Mouse (Mus musculus) liver, embryonic 15.5 days (tissue): Measurements from ENCODE around the gene Tmem121. TPM values are rescaled to one million over a fixed set of nuclear protein-coding genes. Genes with fewer than 3 reads are reported as not detected.

ENCODE experiments used
- ATAC-seq: fragments of 200-750 bp; cut with Nextera tagmentation; 2 replicates; pipeline ENCODE4 v1.8.0; 2017; ENCODE audit warnings: moderate number of reproducible peaks, mild to moderate bottlenecking, moderate library complexity; ENCODE audit not compliant: insufficient read depth
- H3K27ac ChIP-seq: fragments of 300-500 bp; sonication (generic); replicated peaks from 2 replicates; pipeline ENCODE4 v1.5.1; 2015; ENCODE audit warnings: mild to moderate bottlenecking, inconsistent platforms
- H3K27me3 ChIP-seq: fragments of 300-500 bp; sonication (generic); 2 replicates; pipeline ENCODE4 v1.6.1; 2015; ENCODE audit warnings: mild to moderate bottlenecking, inconsistent platforms
- H3K36me3 ChIP-seq: fragments of 300-500 bp; sonication (generic); replicated peaks from 2 replicates; pipeline ENCODE4 v1.6.1; 2015; ENCODE audit warnings: moderate library complexity, mild to moderate bottlenecking, inconsistent platforms
- H3K4me1 ChIP-seq: fragments of 300-500 bp; sonication (generic); replicated peaks from 2 replicates; pipeline ENCODE4 v1.6.1; 2015; ENCODE audit warnings: inconsistent platforms
- H3K4me2 ChIP-seq: fragments of 300-500 bp; sonication (generic); 2 replicates; pipeline ENCODE4 v1.6.1; 2015; ENCODE audit warnings: moderate library complexity, mild to moderate bottlenecking, inconsistent platforms
- H3K4me3 ChIP-seq: fragments of 300-500 bp; sonication (generic); replicated peaks from 2 replicates; pipeline ENCODE4 v1.5.1; 2015; ENCODE audit warnings: mild to moderate bottlenecking, inconsistent platforms
- H3K9ac ChIP-seq: fragments of 300-500 bp; sonication (generic); 2 replicates; pipeline ENCODE4 v1.6.1; 2015; ENCODE audit warnings: moderate library complexity, mild to moderate bottlenecking, inconsistent platforms
- H3K9me3 ChIP-seq: fragments of 300-500 bp; sonication (generic); replicated peaks from 2 replicates; pipeline ENCODE4 v1.6.1; 2016; ENCODE audit warnings: inconsistent platforms
- WGBS: fragments of 180-500 bp; shearing (Covaris S2); methylation state at CpG from one replicate; pipeline ENCODE4 v1.1.7; 2015; ENCODE audit warnings: mixed read lengths; ENCODE audit not compliant: insufficient replicate concordance; 5-methylcytosine and 5-hydroxymethylcytosine counted together
- polyA plus RNA-seq: library from polyadenylated mRNA; unstranded; fragments of >200 nt; fragmentation: Nextera tagmentation; extraction: Ambion mirVana; gene quantifications from 2 replicates; pipeline ENCODE4 v1.2.1, GENCODE M21; 2015

Tmem121 gene
- polyA plus RNA-seq, 1 experiment from 2014 or later = 0.33 TPM

DNA sequence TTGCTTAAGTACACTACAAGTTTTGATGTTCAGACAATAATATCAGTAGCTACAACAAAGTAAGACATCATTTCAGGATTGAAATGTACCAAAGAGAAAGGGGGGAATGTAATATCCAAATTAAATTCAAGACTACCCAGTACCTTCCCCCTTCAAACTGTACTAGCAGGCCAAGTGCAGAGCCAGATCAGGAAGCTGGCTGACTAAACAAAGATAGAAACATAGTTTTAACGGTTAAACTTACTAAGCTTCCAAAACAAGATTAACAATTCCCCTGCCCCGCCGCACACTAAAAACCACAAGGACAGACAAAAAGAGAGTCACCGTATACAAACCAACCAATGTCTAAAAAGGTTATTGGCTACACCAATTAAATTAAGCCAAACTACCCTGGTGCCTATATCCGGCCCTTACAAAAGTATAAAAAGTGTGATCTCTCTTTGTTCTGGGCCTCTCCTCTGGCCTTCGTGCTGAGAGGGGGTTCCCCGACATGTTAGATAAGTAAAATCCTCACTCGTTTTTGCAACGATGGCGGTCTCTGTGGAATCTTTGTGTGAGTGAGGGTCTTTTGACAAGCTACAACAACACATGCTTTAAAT, 26.7 kb downstream of the Tmem121 start:
- Histone ChIP-seq H3K4me1 (no peaks in the 10 kb centered on the region), H3K4me2 (no peak overlapping the region), H3K9ac (no peak overlapping the region), H3K36me3 (no peaks in the 10 kb centered on the region), H3K9me3 (no peaks in the 10 kb centered on the region), H3K27me3 (no peaks in the 10 kb centered on the region; the same call in 1 of the 2 replicates), H3K4me3 (no peak overlapping the region), H3K27ac (no peak overlapping the region)
- WGBS = 49% methylated on average over 10 of the region's 10 CpGs
- no peak for ATAC-seq

DNA sequence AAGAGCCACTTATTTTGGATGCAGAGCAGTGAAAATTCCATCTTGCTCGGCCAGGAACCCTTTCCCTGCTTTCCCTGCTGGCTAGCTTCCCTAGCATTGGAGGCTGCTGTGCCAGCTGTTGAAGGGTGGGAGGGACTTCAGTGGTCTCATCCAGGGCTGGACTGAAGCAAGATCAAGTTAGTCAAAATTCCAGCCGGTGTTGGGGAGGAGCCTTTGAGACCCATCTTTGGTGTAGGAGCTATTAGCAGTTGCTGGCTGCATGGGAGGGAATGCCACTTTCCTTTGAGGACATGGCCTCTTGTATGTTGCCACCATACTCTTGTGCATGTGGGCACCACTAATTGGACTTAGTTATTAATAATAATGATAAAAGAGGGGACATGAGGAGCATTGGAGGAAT, 27.5 kb downstream of the Tmem121 start:
- no peak overlapping the region for H3K4me2 ChIP-seq
- no peak overlapping the region for H3K27ac ChIP-seq
- H3K27me3 ChIP-seq = no peaks in the 10 kb centered on the region; the same call in 1 of the 2 replicates
- no peaks in the 10 kb centered on the region for H3K36me3 ChIP-seq
- ATAC-seq = no peak
- no peak overlapping the region for H3K4me3 ChIP-seq
- 61% methylated on average over 2 of the region's 2 CpGs for WGBS
- H3K9me3 ChIP-seq = no peaks in the 10 kb centered on the region
- no peak overlapping the region for H3K9ac ChIP-seq
- H3K4me1 ChIP-seq = peaks cover 3% of the 10 kb centered on the region; the same call in 1 of the 2 replicates

- H3K4me1 ChIP-seq = peaks cover 3% of the 10 kb centered on the region; the same call in 1 of the 2 replicates
- no peaks in the 10 kb centered on the region for H3K36me3 ChIP-seq
- no peak overlapping the region for H3K27ac ChIP-seq
- ATAC-seq = no peak
- H3K9ac ChIP-seq = no peak overlapping the region
- 70% methylated on average over 25 of the region's 25 CpGs for WGBS
- H3K4me3 ChIP-seq = no peak overlapping the region
- no peak overlapping the region for H3K4me2 ChIP-seq
- H3K9me3 ChIP-seq = no peaks in the 10 kb centered on the region
- H3K27me3 ChIP-seq = no peaks in the 10 kb centered on the region; the same call in 1 of the 2 replicates
Observed at GRCm38 (mm10) chr12:113214072-113214808, 28.5 kb downstream of the Tmem121 start.

GRCm38 (mm10) chr12:113214972-113215666, 29.4 kb downstream of the Tmem121 start:
- H3K4me1 ChIP-seq = peaks cover 3% of the 10 kb centered on the region; the same call in 1 of the 2 replicates
- H3K27ac ChIP-seq = no peak overlapping the region
- no peaks in the 10 kb centered on the region; the same call in 1 of the 2 replicates for H3K27me3 ChIP-seq
- no peak overlapping the region for H3K4me2 ChIP-seq
- ATAC-seq = no peak
- 58% methylated on average over 16 of the region's 16 CpGs for WGBS
- no peak overlapping the region for H3K9ac ChIP-seq
- H3K4me3 ChIP-seq = no peak overlapping the region
- no peaks in the 10 kb centered on the region for H3K9me3 ChIP-seq
- no peaks in the 10 kb centered on the region for H3K36me3 ChIP-seq

DNA sequence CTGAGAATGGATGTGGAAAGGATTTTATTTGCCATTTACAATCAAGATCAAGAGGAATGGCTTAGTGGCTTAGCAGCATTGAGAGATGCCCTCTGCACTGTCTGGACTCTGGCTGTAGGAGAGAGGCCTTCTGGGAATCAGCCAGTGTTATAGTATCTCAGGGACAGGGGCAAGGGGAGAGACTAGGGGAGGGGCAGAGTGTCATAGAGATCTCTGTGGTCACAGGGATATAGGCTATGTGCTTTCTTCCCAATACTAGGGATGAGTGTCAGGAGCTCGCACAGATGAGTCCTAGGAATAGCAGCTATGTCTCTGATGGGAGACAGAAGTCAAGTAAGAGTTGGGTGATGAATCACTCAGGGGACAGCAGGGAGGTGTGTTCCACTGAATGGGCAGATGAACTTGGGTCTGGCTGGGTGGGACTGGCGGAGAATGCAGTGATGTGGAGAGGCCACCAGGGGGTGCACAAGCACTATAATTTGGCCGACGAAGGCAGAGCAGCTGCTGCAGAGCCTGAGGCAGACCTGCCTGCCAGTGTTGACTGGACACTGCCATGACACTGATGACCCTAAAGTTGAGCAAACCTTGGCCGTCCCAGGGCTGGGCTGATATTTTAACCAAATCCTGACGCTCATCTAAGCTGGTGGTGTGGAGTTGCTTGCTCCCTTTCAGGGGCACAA, 30.1 kb downstream of the Tmem121 start:
- no peak overlapping the region for H3K4me2 ChIP-seq
- H3K36me3 ChIP-seq = no peaks in the 10 kb centered on the region
- H3K9ac ChIP-seq = no peak overlapping the region
- no peak overlapping the region for H3K27ac ChIP-seq
- H3K9me3 ChIP-seq = no peaks in the 10 kb centered on the region
- no peak overlapping the region for H3K4me3 ChIP-seq
- no peak for ATAC-seq
- WGBS = 7% methylated on average over 6 of the region's 6 CpGs
- peaks cover 3% of the 10 kb centered on the region; the same call in 1 of the 2 replicates for H3K4me1 ChIP-seq
- no peaks in the 10 kb centered on the region; the same call in 1 of the 2 replicates for H3K27me3 ChIP-seq

DNA sequence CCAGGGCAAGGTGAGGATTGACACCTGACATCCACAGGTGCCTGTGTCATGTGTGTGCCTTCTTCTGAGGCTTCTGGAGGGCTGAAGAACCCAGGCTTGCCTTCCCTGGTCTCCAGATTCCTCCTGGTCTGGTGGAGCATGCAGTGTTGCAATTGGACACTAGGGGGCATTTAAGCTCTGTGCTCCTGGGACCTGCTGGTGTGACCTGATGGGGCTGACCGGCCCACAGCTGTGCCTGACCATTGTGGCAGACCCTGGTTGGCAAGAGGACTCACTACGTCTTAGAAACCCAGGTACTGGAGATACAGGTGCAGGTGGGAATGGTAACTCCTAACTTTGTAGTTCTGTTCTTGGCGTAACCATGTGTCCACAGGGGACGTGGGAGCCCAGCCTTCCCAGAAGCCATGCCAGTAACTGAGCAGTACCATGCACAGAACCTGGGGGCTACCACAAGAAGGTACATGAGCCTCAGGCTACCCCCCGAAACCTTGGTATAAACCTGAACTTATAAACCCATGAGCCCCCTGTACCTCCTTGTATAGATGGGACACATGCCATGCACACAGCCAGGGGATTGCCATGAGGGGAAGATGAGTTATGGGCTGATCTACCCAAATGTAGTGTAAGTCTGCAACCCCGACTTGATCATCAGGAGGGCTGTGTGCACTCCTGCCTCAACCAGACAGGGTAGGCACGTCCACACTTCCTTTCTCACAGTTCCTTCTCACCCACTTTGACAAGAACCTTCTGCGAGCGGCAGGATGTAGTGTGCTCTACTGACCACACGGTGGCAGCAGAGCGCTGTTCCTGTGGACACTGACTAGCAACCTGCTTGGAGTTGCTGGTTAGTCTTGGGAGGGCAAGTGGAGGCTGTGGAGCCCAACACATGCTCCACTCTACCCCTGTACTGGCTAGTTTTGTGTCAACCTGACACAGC, 31.8 kb downstream of the Tmem121 start:
- no peaks in the 10 kb centered on the region for H3K9me3 ChIP-seq
- H3K36me3 ChIP-seq = no peaks in the 10 kb centered on the region
- peaks cover 7% of the 10 kb centered on the region; the same call in 1 of the 2 replicates for H3K4me1 ChIP-seq
- no peak for ATAC-seq
- no peak overlapping the region for H3K4me2 ChIP-seq
- no peak overlapping the region for H3K4me3 ChIP-seq
- no peaks in the 10 kb centered on the region; the same call in 1 of the 2 replicates for H3K27me3 ChIP-seq
- H3K27ac ChIP-seq = no peak overlapping the region
- H3K9ac ChIP-seq = no peak overlapping the region
- 21% methylated on average over 11 of the region's 11 CpGs for WGBS

DNA sequence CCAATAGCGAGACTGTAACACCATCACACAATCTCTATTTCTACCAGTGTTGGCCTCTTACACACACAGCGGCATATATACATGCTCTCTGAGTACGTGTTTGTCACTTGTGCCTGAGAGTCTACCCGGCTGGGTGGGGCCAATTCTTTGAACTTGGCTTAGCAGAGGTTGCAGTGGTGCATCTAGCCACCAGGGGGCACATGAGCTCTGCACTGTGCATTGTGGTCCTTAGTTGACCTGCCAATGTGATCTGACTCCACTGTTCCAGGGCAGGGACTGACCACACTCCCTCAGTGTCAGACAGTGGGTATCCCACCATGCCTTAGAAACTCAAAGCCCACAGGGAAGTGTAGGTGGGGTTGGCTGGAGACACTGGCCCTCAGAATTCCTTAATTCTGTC, 34.1 kb downstream of the Tmem121 start:
- Histone ChIP-seq H3K4me1 (peaks cover 7% of the 10 kb centered on the region; the same call in 1 of the 2 replicates), H3K36me3 (no peaks in the 10 kb centered on the region), H3K4me3 (no peak overlapping the region), H3K9me3 (no peaks in the 10 kb centered on the region), H3K27ac (no peak overlapping the region), H3K27me3 (no peaks in the 10 kb centered on the region; the same call in 1 of the 2 replicates), H3K4me2 (no peak overlapping the region), H3K9ac (no peak overlapping the region)
- 16% methylated on average over 4 of the region's 4 CpGs for WGBS
- no peak for ATAC-seq

DNA sequence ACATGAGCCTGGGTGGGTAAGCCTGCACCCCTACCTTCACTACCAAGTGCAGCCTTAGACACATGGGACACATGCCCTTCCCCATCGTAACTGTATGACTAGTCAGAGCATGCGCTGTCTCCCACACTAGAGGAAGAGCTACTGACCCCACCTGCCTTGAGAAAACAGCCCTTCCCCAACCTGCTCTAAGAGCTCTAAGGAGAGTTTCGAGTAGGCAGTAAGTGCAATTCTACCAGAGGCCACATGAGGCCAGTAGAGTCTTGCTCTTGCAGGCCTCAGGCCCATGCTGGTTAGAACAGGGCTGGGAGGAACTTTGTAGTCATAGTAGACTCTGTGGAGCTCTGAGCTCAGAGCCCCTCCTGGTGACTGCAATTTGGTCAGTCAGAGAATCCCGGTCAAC, 34.7 kb downstream of the Tmem121 start:
- Histone ChIP-seq H3K27me3 (no peaks in the 10 kb centered on the region; the same call in 1 of the 2 replicates), H3K36me3 (no peaks in the 10 kb centered on the region), H3K4me3 (no peak overlapping the region), H3K9me3 (no peaks in the 10 kb centered on the region), H3K27ac (no peak overlapping the region), H3K4me2 (no peak overlapping the region), H3K4me1 (peaks cover 7% of the 10 kb centered on the region; the same call in 1 of the 2 replicates), H3K9ac (no peak overlapping the region)
- 21% methylated on average over 4 of the region's 4 CpGs for WGBS
- 0 out of 2 replicates have a peak, but pooled peaks have one; percentile 19 for ATAC-seq

GRCm38 (mm10) chr12:113221289-113221688, 35.6 kb downstream of the Tmem121 start:
- no peak for ATAC-seq
- H3K4me1 ChIP-seq = peaks cover 7% of the 10 kb centered on the region; the same call in 1 of the 2 replicates
- no peak overlapping the region for H3K4me3 ChIP-seq
- 60% methylated on average over 9 of the region's 9 CpGs for WGBS
- H3K9me3 ChIP-seq = no peaks in the 10 kb centered on the region
- H3K36me3 ChIP-seq = no peaks in the 10 kb centered on the region
- H3K9ac ChIP-seq = no peak overlapping the region
- no peaks in the 10 kb centered on the region; the same call in 1 of the 2 replicates for H3K27me3 ChIP-seq
- H3K27ac ChIP-seq = no peak overlapping the region
- no peak overlapping the region for H3K4me2 ChIP-seq

GRCm38 (mm10) chr12:113222121-113222636, 36.4 kb downstream of the Tmem121 start:
- Histone ChIP-seq H3K9ac (no peak overlapping the region), H3K4me3 (no peak overlapping the region)
- ATAC-seq = peak; percentile 47

More at GRCm38 (mm10) chr12:113222121-113222636, 36.4 kb downstream of the Tmem121 start:
- no peak overlapping the region for H3K27ac ChIP-seq
- no peaks in the 10 kb centered on the region; the same call in 1 of the 2 replicates for H3K27me3 ChIP-seq
- no peaks in the 10 kb centered on the region for H3K9me3 ChIP-seq
- no peak overlapping the region for H3K4me2 ChIP-seq
- H3K4me1 ChIP-seq = peaks cover 7% of the 10 kb centered on the region; the same call in 1 of the 2 replicates
- no peaks in the 10 kb centered on the region for H3K36me3 ChIP-seq
- WGBS = 4% methylated on average over 8 of the region's 8 CpGs
